Mouse (Mus musculus): ENCODE results near the gene Ifngr1.

- TF ChIP-seq POLR2A (IDR thresholded peaks at IDR 0.05; ENCODE audit: borderline replicate concordance, extremely low read depth, low read depth, low read length) (no peak), CTCF (IDR thresholded peaks at IDR 0.05; ENCODE audit: insufficient read depth, low read length) (no peak)
These were observed 4.5 kb upstream of the Ifngr1 start for GRCm38 (mm10) chr10:19587281-19587680.

All from lung, adult 2 months (tissue).